Mouse (Mus musculus): ENCODE measurements around the gene Optn. TPM values are rescaled to one million over a fixed set of nuclear protein-coding genes. Genes with fewer than 3 reads are reported as not detected.

The Optn gene
- polyA plus RNA-seq, 1 experiment, result 11.2 TPM

GRCm38 (mm10) chr2:5044321-5044720 lies 19.5 kb downstream of the Optn start:
- Histone ChIP-seq H3ac (ENCODE audit: control insufficient read depth, insufficient read length) (no peak overlapping the region), H3K27me3 (ENCODE audit: control insufficient read depth, insufficient read depth, insufficient read length) (no peaks in the 10 kb centered on the region), H3K79me2 (ENCODE audit: control insufficient read depth, insufficient read depth) (no peaks in the 10 kb centered on the region), H3K4me2 (ENCODE audit: low read depth) (no peak overlapping the region), H3K36me3 (ENCODE audit: control insufficient read depth, insufficient read depth) (no peaks in the 10 kb centered on the region), H3K4me3 (no peak overlapping the region)
- TF ChIP-seq MYOG (IDR thresholded peaks at IDR 0.05; ENCODE audit: control insufficient read depth in 1 of 3, insufficient read depth in 1 of 3, insufficient read length in 2 of 3, low read depth in 2 of 3) (no peak), MAX (IDR thresholded peaks at IDR 0.05; ENCODE audit: low read depth) (no peak), TCF12 (IDR thresholded peaks at IDR 0.05; ENCODE audit: insufficient read depth, poor library complexity, severe bottlenecking) (no peak), REST (IDR thresholded peaks at IDR 0.05; ENCODE audit: insufficient read depth, insufficient read length) (no peak), TCF3 (IDR thresholded peaks at IDR 0.05; ENCODE audit: insufficient read length, low read depth) (no peak), POLR2AphosphoS2 (IDR thresholded peaks at IDR 0.05; ENCODE audit: insufficient read length, low read depth) (no peak), SRF (IDR thresholded peaks at IDR 0.05; ENCODE audit: control insufficient read depth, insufficient read length, low read depth) (no peak), CEBPB (IDR thresholded peaks at IDR 0.05; ENCODE audit: insufficient read depth, poor library complexity, severe bottlenecking) (no peak), USF1 (IDR thresholded peaks at IDR 0.05; ENCODE audit: low read depth) (no peak), POLR2A (IDR thresholded peaks at IDR 0.05; ENCODE audit: insufficient read length, low read depth) (no peak), MYOD1 (IDR thresholded peaks at IDR 0.05; ENCODE audit: control insufficient read depth in 1 of 3, insufficient read length in 2 of 3, low read depth in 2 of 3) (no peak), E2F4 (IDR thresholded peaks at IDR 0.05; ENCODE audit: insufficient read depth) (no peak)

GRCm38 (mm10) chr2:5043476-5043761 lies 20.4 kb downstream of the Optn start:
- no peak overlapping the region for H3ac ChIP-seq (ENCODE audit: control insufficient read depth, insufficient read length)
- TF ChIP-seq MYOG (IDR thresholded peaks at IDR 0.05; ENCODE audit: control insufficient read depth in 1 of 3, insufficient read depth in 1 of 3, insufficient read length in 2 of 3, low read depth in 2 of 3), result no peak
- no peak for TF ChIP-seq TCF3 (IDR thresholded peaks at IDR 0.05; ENCODE audit: insufficient read length, low read depth)
- TF ChIP-seq MAX (IDR thresholded peaks at IDR 0.05; ENCODE audit: low read depth), result no peak
- no peak for TF ChIP-seq USF1 (IDR thresholded peaks at IDR 0.05; ENCODE audit: low read depth)
- no peak for TF ChIP-seq POLR2A (IDR thresholded peaks at IDR 0.05; ENCODE audit: insufficient read length, low read depth)
- no peak for TF ChIP-seq E2F4 (IDR thresholded peaks at IDR 0.05; ENCODE audit: insufficient read depth)
- TF ChIP-seq CEBPB (IDR thresholded peaks at IDR 0.05; ENCODE audit: insufficient read depth, poor library complexity, severe bottlenecking), result no peak
- TF ChIP-seq POLR2AphosphoS2 (IDR thresholded peaks at IDR 0.05; ENCODE audit: insufficient read length, low read depth), result no peak
- no peak for TF ChIP-seq REST (IDR thresholded peaks at IDR 0.05; ENCODE audit: insufficient read depth, insufficient read length)
- H3K36me3 ChIP-seq (ENCODE audit: control insufficient read depth, insufficient read depth), result no peaks in the 10 kb centered on the region
- H3K27me3 ChIP-seq (ENCODE audit: control insufficient read depth, insufficient read depth, insufficient read length), result no peaks in the 10 kb centered on the region
- no peak overlapping the region for H3K4me2 ChIP-seq (ENCODE audit: low read depth)
- H3K79me2 ChIP-seq (ENCODE audit: control insufficient read depth, insufficient read depth), result no peaks in the 10 kb centered on the region
- no peak overlapping the region for H3K4me3 ChIP-seq

- Histone ChIP-seq H3K27me3 (ENCODE audit: control insufficient read depth, insufficient read depth, insufficient read length) (no peaks in the 10 kb centered on the region), H3K4me2 (ENCODE audit: low read depth) (no peak overlapping the region), H3K4me3 (no peak overlapping the region), H3K36me3 (ENCODE audit: control insufficient read depth, insufficient read depth) (no peaks in the 10 kb centered on the region), H3K79me2 (ENCODE audit: control insufficient read depth, insufficient read depth) (no peaks in the 10 kb centered on the region), H3ac (ENCODE audit: control insufficient read depth, insufficient read length) (no peak overlapping the region)
- TF ChIP-seq MAX (IDR thresholded peaks at IDR 0.05; ENCODE audit: low read depth) (no peak), SRF (IDR thresholded peaks at IDR 0.05; ENCODE audit: control insufficient read depth, insufficient read length, low read depth) (no peak), POLR2A (IDR thresholded peaks at IDR 0.05; ENCODE audit: insufficient read length, low read depth) (no peak), POLR2AphosphoS2 (IDR thresholded peaks at IDR 0.05; ENCODE audit: insufficient read length, low read depth) (no peak), TCF3 (IDR thresholded peaks at IDR 0.05; ENCODE audit: insufficient read length, low read depth) (no peak), REST (IDR thresholded peaks at IDR 0.05; ENCODE audit: insufficient read depth, insufficient read length) (no peak), TCF12 (IDR thresholded peaks at IDR 0.05; ENCODE audit: insufficient read depth, poor library complexity, severe bottlenecking) (no peak), E2F4 (IDR thresholded peaks at IDR 0.05; ENCODE audit: insufficient read depth) (no peak), MYOG (IDR thresholded peaks at IDR 0.05; ENCODE audit: control insufficient read depth in 1 of 3, insufficient read depth in 1 of 3, insufficient read length in 2 of 3, low read depth in 2 of 3) (no peak), USF1 (IDR thresholded peaks at IDR 0.05; ENCODE audit: low read depth) (no peak), MYOD1 (IDR thresholded peaks at IDR 0.05; ENCODE audit: control insufficient read depth in 1 of 3, insufficient read length in 2 of 3, low read depth in 2 of 3) (no peak)
Observed at GRCm38 (mm10) chr2:5042616-5043475, 21.0 kb downstream of the Optn start.

GRCm38 (mm10) chr2:5041854-5042253 lies 22.0 kb downstream of the Optn start:
- Histone ChIP-seq H3K36me3 (ENCODE audit: control insufficient read depth, insufficient read depth) (peaks cover 3% of the 10 kb centered on the region), H3ac (ENCODE audit: control insufficient read depth, insufficient read length) (no peak overlapping the region), H3K79me2 (ENCODE audit: control insufficient read depth, insufficient read depth) (no peaks in the 10 kb centered on the region), H3K4me2 (ENCODE audit: low read depth) (no peak overlapping the region), H3K27me3 (ENCODE audit: control insufficient read depth, insufficient read depth, insufficient read length) (no peaks in the 10 kb centered on the region), H3K4me3 (no peak overlapping the region)
- TF ChIP-seq MAX (IDR thresholded peaks at IDR 0.05; ENCODE audit: low read depth) (no peak), E2F4 (IDR thresholded peaks at IDR 0.05; ENCODE audit: insufficient read depth) (no peak), TCF12 (IDR thresholded peaks at IDR 0.05; ENCODE audit: insufficient read depth, poor library complexity, severe bottlenecking) (no peak), POLR2A (IDR thresholded peaks at IDR 0.05; ENCODE audit: insufficient read length, low read depth) (no peak), REST (IDR thresholded peaks at IDR 0.05; ENCODE audit: insufficient read depth, insufficient read length) (no peak), MYOG (IDR thresholded peaks at IDR 0.05; ENCODE audit: control insufficient read depth in 1 of 3, insufficient read depth in 1 of 3, insufficient read length in 2 of 3, low read depth in 2 of 3) (no peak), CEBPB (IDR thresholded peaks at IDR 0.05; ENCODE audit: insufficient read depth, poor library complexity, severe bottlenecking) (no peak), POLR2AphosphoS2 (IDR thresholded peaks at IDR 0.05; ENCODE audit: insufficient read length, low read depth) (no peak), USF1 (IDR thresholded peaks at IDR 0.05; ENCODE audit: low read depth) (no peak), MYOD1 (IDR thresholded peaks at IDR 0.05; ENCODE audit: control insufficient read depth in 1 of 3, insufficient read length in 2 of 3, low read depth in 2 of 3) (no peak), SRF (IDR thresholded peaks at IDR 0.05; ENCODE audit: control insufficient read depth, insufficient read length, low read depth) (no peak), TCF3 (IDR thresholded peaks at IDR 0.05; ENCODE audit: insufficient read length, low read depth) (no peak)

All from myocyte (in vitro differentiated cells).